Mouse (Mus musculus): ENCODE measurements around the gene Ncam1. TPM values are rescaled to one million over a fixed set of nuclear protein-coding genes. Genes with fewer than 3 reads are reported as not detected.

Gene Ncam1
- polyA plus RNA-seq, 1 experiment: 7.2 TPM

GRCm38 (mm10) chr9:49746176-49746575 lies 52.5 kb downstream of the Ncam1 start:
- H3K36me3 ChIP-seq (ENCODE audit: control insufficient read depth, insufficient read depth, low read length, poor library complexity, severe bottlenecking): no peaks in the 10 kb centered on the region
- no peak overlapping the region for H3K9ac ChIP-seq (ENCODE audit: low read depth, poor library complexity, severe bottlenecking)
- no peak overlapping the region for H3K4me3 ChIP-seq (ENCODE audit: low read depth, low read length)
- no peak overlapping the region for H3K27ac ChIP-seq (ENCODE audit: insufficient read depth, low read length)
- no peaks in the 10 kb centered on the region for H3K4me1 ChIP-seq (ENCODE audit: control insufficient read depth, insufficient read depth, low read length)
- TF ChIP-seq CTCF (IDR thresholded peaks at IDR 0.05; ENCODE audit: low read depth, low read length) (no peak), EP300 (IDR thresholded peaks at IDR 0.05; ENCODE audit: insufficient read depth, low read depth, low read length) (no peak)
- no peaks in the 10 kb centered on the region for H3K9me3 ChIP-seq (replicated peaks; ENCODE audit: control insufficient read depth, insufficient read depth, low read length, poor library complexity, severe bottlenecking)
- no peaks in the 10 kb centered on the region for H3K27me3 ChIP-seq (ENCODE audit: control insufficient read depth, insufficient read depth, low read length, poor library complexity, severe bottlenecking)

GRCm38 (mm10) chr9:49745696-49746095 lies 53.0 kb downstream of the Ncam1 start:
- H3K9me3 ChIP-seq (replicated peaks; ENCODE audit: control insufficient read depth, insufficient read depth, low read length, poor library complexity, severe bottlenecking): no peaks in the 10 kb centered on the region
- no peak overlapping the region for H3K4me3 ChIP-seq (ENCODE audit: low read depth, low read length)
- no peak overlapping the region for H3K27ac ChIP-seq (ENCODE audit: insufficient read depth, low read length)
- TF ChIP-seq CTCF (IDR thresholded peaks at IDR 0.05; ENCODE audit: low read depth, low read length): no peak
- no peak for TF ChIP-seq EP300 (IDR thresholded peaks at IDR 0.05; ENCODE audit: insufficient read depth, low read depth, low read length)
- TF ChIP-seq POLR2A (IDR thresholded peaks at IDR 0.05; ENCODE audit: insufficient read depth, low read length): no peak
- H3K27me3 ChIP-seq (ENCODE audit: control insufficient read depth, insufficient read depth, low read length, poor library complexity, severe bottlenecking): no peaks in the 10 kb centered on the region
- H3K9ac ChIP-seq (ENCODE audit: low read depth, poor library complexity, severe bottlenecking): no peak overlapping the region
- H3K4me1 ChIP-seq (ENCODE audit: control insufficient read depth, insufficient read depth, low read length): no peaks in the 10 kb centered on the region
- H3K36me3 ChIP-seq (ENCODE audit: control insufficient read depth, insufficient read depth, low read length, poor library complexity, severe bottlenecking): no peaks in the 10 kb centered on the region

DNA sequence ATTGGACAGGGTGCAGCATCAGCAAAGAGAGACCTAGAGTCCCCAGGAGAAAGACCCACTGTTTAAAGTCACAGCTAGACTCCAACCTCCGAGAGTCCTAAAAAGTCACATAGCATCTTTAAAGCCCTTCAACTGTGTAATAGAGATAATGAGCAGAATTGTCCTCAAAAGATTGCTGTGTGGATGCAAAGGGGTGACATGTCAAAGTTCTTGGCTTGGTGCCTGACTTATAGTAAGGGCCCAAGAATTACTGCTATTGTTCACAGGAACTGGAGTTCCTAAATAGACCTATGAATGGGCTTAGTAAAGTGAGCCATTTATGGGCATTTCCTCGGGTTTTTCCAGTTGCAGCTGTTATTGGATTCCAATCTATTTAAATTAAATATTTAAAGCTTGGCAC lies 54.4 kb downstream of the Ncam1 start:
- Histone ChIP-seq H3K9ac (ENCODE audit: low read depth, poor library complexity, severe bottlenecking) (no peak overlapping the region), H3K27me3 (ENCODE audit: control insufficient read depth, insufficient read depth, low read length, poor library complexity, severe bottlenecking) (no peaks in the 10 kb centered on the region), H3K4me3 (ENCODE audit: low read depth, low read length) (no peak overlapping the region), H3K36me3 (ENCODE audit: control insufficient read depth, insufficient read depth, low read length, poor library complexity, severe bottlenecking) (no peaks in the 10 kb centered on the region), H3K27ac (ENCODE audit: insufficient read depth, low read length) (no peak overlapping the region), H3K9me3 (replicated peaks; ENCODE audit: control insufficient read depth, insufficient read depth, low read length, poor library complexity, severe bottlenecking) (no peaks in the 10 kb centered on the region), H3K4me1 (ENCODE audit: control insufficient read depth, insufficient read depth, low read length) (no peaks in the 10 kb centered on the region)
- TF ChIP-seq EP300 (IDR thresholded peaks at IDR 0.05; ENCODE audit: insufficient read depth, low read depth, low read length) (no peak), POLR2A (IDR thresholded peaks at IDR 0.05; ENCODE audit: insufficient read depth, low read length) (no peak), CTCF (IDR thresholded peaks at IDR 0.05; ENCODE audit: low read depth, low read length) (no peak)

GRCm38 (mm10) chr9:49739935-49740334 lies 58.8 kb downstream of the Ncam1 start:
- Histone ChIP-seq H3K9ac (ENCODE audit: low read depth, poor library complexity, severe bottlenecking) (no peak overlapping the region), H3K27me3 (ENCODE audit: control insufficient read depth, insufficient read depth, low read length, poor library complexity, severe bottlenecking) (no peaks in the 10 kb centered on the region), H3K27ac (ENCODE audit: insufficient read depth, low read length) (no peak overlapping the region), H3K9me3 (replicated peaks; ENCODE audit: control insufficient read depth, insufficient read depth, low read length, poor library complexity, severe bottlenecking) (no peaks in the 10 kb centered on the region), H3K4me3 (ENCODE audit: low read depth, low read length) (no peak overlapping the region), H3K4me1 (ENCODE audit: control insufficient read depth, insufficient read depth, low read length) (no peaks in the 10 kb centered on the region), H3K36me3 (ENCODE audit: control insufficient read depth, insufficient read depth, low read length, poor library complexity, severe bottlenecking) (no peaks in the 10 kb centered on the region)
- TF ChIP-seq EP300 (IDR thresholded peaks at IDR 0.05; ENCODE audit: insufficient read depth, low read depth, low read length) (no peak), POLR2A (IDR thresholded peaks at IDR 0.05; ENCODE audit: insufficient read depth, low read length) (no peak)

DNA sequence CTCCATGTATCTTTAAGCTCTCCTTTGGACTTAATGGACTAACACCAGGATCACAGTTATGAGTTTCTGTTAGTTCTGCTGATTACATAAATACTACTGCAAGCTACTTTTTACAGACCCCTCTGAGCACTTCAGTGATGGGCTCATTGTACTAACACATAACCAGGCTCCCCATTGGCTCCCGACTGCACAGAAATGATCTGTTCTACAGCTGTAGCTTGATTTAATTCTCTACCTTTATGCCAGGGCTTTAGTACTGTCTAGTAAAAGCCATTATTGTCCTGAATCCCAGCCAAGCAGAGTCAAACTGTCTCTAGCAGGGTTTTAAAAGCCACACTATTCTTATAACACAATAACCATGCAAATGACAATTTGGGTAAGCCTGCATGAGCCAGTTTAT lies 60.2 kb downstream of the Ncam1 start:
- TF ChIP-seq POLR2A (IDR thresholded peaks at IDR 0.05; ENCODE audit: insufficient read depth, low read length) (no peak), EP300 (IDR thresholded peaks at IDR 0.05; ENCODE audit: insufficient read depth, low read depth, low read length) (no peak)

GRCm38 (mm10) chr9:49737166-49737565 lies 61.6 kb downstream of the Ncam1 start:
- Histone ChIP-seq H3K36me3 (ENCODE audit: control insufficient read depth, insufficient read depth, low read length, poor library complexity, severe bottlenecking) (no peaks in the 10 kb centered on the region), H3K27me3 (ENCODE audit: control insufficient read depth, insufficient read depth, low read length, poor library complexity, severe bottlenecking) (no peaks in the 10 kb centered on the region), H3K27ac (ENCODE audit: insufficient read depth, low read length) (no peak overlapping the region), H3K9ac (ENCODE audit: low read depth, poor library complexity, severe bottlenecking) (no peak overlapping the region), H3K9me3 (replicated peaks; ENCODE audit: control insufficient read depth, insufficient read depth, low read length, poor library complexity, severe bottlenecking) (no peaks in the 10 kb centered on the region), H3K4me3 (ENCODE audit: low read depth, low read length) (no peak overlapping the region), H3K4me1 (ENCODE audit: control insufficient read depth, insufficient read depth, low read length) (no peaks in the 10 kb centered on the region)
- TF ChIP-seq POLR2A (IDR thresholded peaks at IDR 0.05; ENCODE audit: insufficient read depth, low read length): no peak
- no peak for TF ChIP-seq EP300 (IDR thresholded peaks at IDR 0.05; ENCODE audit: insufficient read depth, low read depth, low read length)
- no peak for TF ChIP-seq CTCF (IDR thresholded peaks at IDR 0.05; ENCODE audit: low read depth, low read length)

More for the DNA sequence above, 60.2 kb downstream of the Ncam1 start:
- H3K27me3 ChIP-seq (ENCODE audit: control insufficient read depth, insufficient read depth, low read length, poor library complexity, severe bottlenecking): no peaks in the 10 kb centered on the region
- H3K27ac ChIP-seq (ENCODE audit: insufficient read depth, low read length): no peak overlapping the region
- no peaks in the 10 kb centered on the region for H3K9me3 ChIP-seq (replicated peaks; ENCODE audit: control insufficient read depth, insufficient read depth, low read length, poor library complexity, severe bottlenecking)
- no peak overlapping the region for H3K9ac ChIP-seq (ENCODE audit: low read depth, poor library complexity, severe bottlenecking)
- H3K36me3 ChIP-seq (ENCODE audit: control insufficient read depth, insufficient read depth, low read length, poor library complexity, severe bottlenecking): no peaks in the 10 kb centered on the region
- no peaks in the 10 kb centered on the region for H3K4me1 ChIP-seq (ENCODE audit: control insufficient read depth, insufficient read depth, low read length)
- no peak overlapping the region for H3K4me3 ChIP-seq (ENCODE audit: low read depth, low read length)
